ENCODE assay signal across 9 mouse cellular contexts in genomic region chr3:50694497-50694896, GRCm38 (mm10).
DNase-seq lines count a peak whose midpoint lies in the region; ATAC-seq and TF ChIP-seq lines count a peak whose summit lies in the region.
"Had no signal": no experiment of that assay in that cellular context is flagged by ENCODE, and none has a peak within 500 bp of the region (broad histone marks: within the 10 kb centered on the region; RNA-seq: fewer than 3 reads in every experiment).

No protein-coding gene starts in this region.

- no peak overlapping the region for H3K9ac ChIP-seq in stomach, embryonic 16.5 days (ENCODE audit: low read length)
- H3K9ac ChIP-seq: liver, embryonic 15.5 days had no signal

- intact Hi-C loops in gastrocnemius, adult 2 months (cut with DNase I), result no loop called here
- intact Hi-C loops in gastrocnemius, postnatal 36 days (cut with DNase I), result no loop called here
- intact Hi-C loops in left cerebral cortex, postnatal 25 days (cut with DNase I), result no loop called here

- peak; percentile 16 for DNase-seq in gastrocnemius, adult 2 months
- no peak for DNase-seq in gastrocnemius, postnatal 36 days
- DNase-seq in thymus, adult 2 months, result peak; percentile 24
- DNase-seq in thymus, postnatal 10 days (ENCODE audit: low spot score in 2 of 2), result no peak
- peak; percentile 25 to 59 for DNase-seq in left cerebral cortex, postnatal 25 days (ENCODE audit: low spot score in 2 of 2)
- DNase-seq in adrenal gland, postnatal 25 days, result no peak
- DNase-seq in adrenal gland, adult 2 months, result no peak

- H3K27me3 ChIP-seq in thymus, adult 2 months (ENCODE audit: control insufficient read depth, insufficient read depth, low read length), result no peaks in the 10 kb centered on the region
- H3K27me3 ChIP-seq in stomach, embryonic 16.5 days (ENCODE audit: control insufficient read depth, insufficient read depth, low read length), result no peaks in the 10 kb centered on the region
- H3K27me3 ChIP-seq: liver, embryonic 15.5 days had no signal

- peak overlapping the region; percentile 17; the same call in 1 of the 2 replicates for H3K4me2 ChIP-seq in stomach, embryonic 16.5 days (ENCODE audit: low read depth, low read length)
- H3K4me2 ChIP-seq: liver, embryonic 15.5 days had no signal

- TF ChIP-seq POLR2A in thymus, adult 2 months (IDR thresholded peaks at IDR 0.05; ENCODE audit: control insufficient read depth, extremely low read depth, insufficient read depth, low read length, poor library complexity), result no peak

- WGBS in thymus, adult 2 months, result 38% methylated on average over 8 of the region's 8 CpGs
- WGBS in stomach, embryonic 16.5 days, result 39% methylated on average over 8 of the region's 8 CpGs

- TF ChIP-seq CTCF in gastrocnemius, adult 2 months (IDR thresholded peaks at IDR 0.05), result no peak
- no peak for TF ChIP-seq CTCF in thymus, adult 2 months (IDR thresholded peaks at IDR 0.05; ENCODE audit: borderline replicate concordance, control insufficient read depth, extremely low read depth, insufficient read depth, low read length, poor library complexity)

- no peaks in the 10 kb centered on the region for H3K9me3 ChIP-seq in stomach, embryonic 16.5 days (replicated peaks; ENCODE audit: control insufficient read depth, low read length)
- H3K9me3 ChIP-seq: liver, embryonic 15.5 days had no signal

- ATAC-seq in stomach, embryonic 16.5 days (ENCODE audit: insufficient read depth, low FRiP score), result no peak

- H3K36me3 ChIP-seq in thymus, adult 2 months (ENCODE audit: control insufficient read depth, insufficient read depth, low read length), result no peaks in the 10 kb centered on the region
- no peaks in the 10 kb centered on the region for H3K36me3 ChIP-seq in stomach, embryonic 16.5 days (ENCODE audit: control insufficient read depth, insufficient read depth, low read length)
- H3K36me3 ChIP-seq: liver, embryonic 15.5 days had no signal

- H3K4me1 ChIP-seq in thymus, adult 2 months (replicated peaks; ENCODE audit: control insufficient read depth, insufficient read depth, low read length), result peaks cover 17% of the 10 kb centered on the region
- H3K4me1 ChIP-seq in stomach, embryonic 16.5 days (ENCODE audit: control insufficient read depth, insufficient read depth, low read length), result peaks cover 3% of the 10 kb centered on the region; the same call in 1 of the 2 replicates
- H3K4me1 ChIP-seq: liver, embryonic 15.5 days had no signal

- peak overlapping the region; percentile 6; the same call in 1 of the 2 replicates for H3K27ac ChIP-seq in gastrocnemius, adult 2 months
- H3K27ac ChIP-seq in thymus, adult 2 months (ENCODE audit: control insufficient read depth, insufficient read depth, low read length), result peak overlapping the region; percentile 94
- 0 out of 2 replicates have a peak overlapping the region, but pooled peaks have one; percentile 2 for H3K27ac ChIP-seq in stomach, embryonic 16.5 days (ENCODE audit: low read length)
- H3K27ac ChIP-seq: liver, embryonic 15.5 days had no signal

- H3K4me3 ChIP-seq in gastrocnemius, adult 2 months, result no peak overlapping the region
- H3K4me3 ChIP-seq in thymus, adult 2 months (ENCODE audit: control insufficient read depth, insufficient read depth, low read length), result no peak overlapping the region
- H3K4me3 ChIP-seq in stomach, embryonic 16.5 days (replicated peaks; ENCODE audit: low read length), result no peak overlapping the region
- H3K4me3 ChIP-seq: liver, embryonic 15.5 days had no signal

Comparison
In these comparisons a context has a peak if more than half of its experiments do, and no peak if none do; other contexts are left out.
1. DNase-seq: peak in gastrocnemius, adult 2 months (single experiment), thymus, adult 2 months (single experiment) and left cerebral cortex, postnatal 25 days (2 of 2); none in gastrocnemius, postnatal 36 days (0 of 2), thymus, postnatal 10 days (0 of 2), adrenal gland, postnatal 25 days (single experiment) and adrenal gland, adult 2 months (single experiment).
2. H3K27ac ChIP-seq: peak in every context shown above with its lines; median percentile 94 in thymus, adult 2 months; 6 in gastrocnemius, adult 2 months; 2 in stomach, embryonic 16.5 days.